Mouse (Mus musculus) inflammation-experienced regulatory T-cells, adult 6 months (primary cell): ENCODE results near the gene Clptm1. TPM values are rescaled to one million over a fixed set of nuclear protein-coding genes. Genes with fewer than 3 reads are reported as not detected.

Experiments
- ATAC-seq: one replicate; pipeline ENCODE4 v1.8.0; 2017
- polyA plus RNA-seq, 3 experiments: library from polyadenylated mRNA; unstranded; fragments of 100-300 nt; shearing (Covaris generic); gene quantifications; one replicate each; pipeline ENCODE4 v1.2.1; 2017

The Clptm1 gene
- polyA plus RNA-seq, 3 experiments from 2014 or later, result 21.4 to 44.1 (median 27.2) TPM

DNA sequence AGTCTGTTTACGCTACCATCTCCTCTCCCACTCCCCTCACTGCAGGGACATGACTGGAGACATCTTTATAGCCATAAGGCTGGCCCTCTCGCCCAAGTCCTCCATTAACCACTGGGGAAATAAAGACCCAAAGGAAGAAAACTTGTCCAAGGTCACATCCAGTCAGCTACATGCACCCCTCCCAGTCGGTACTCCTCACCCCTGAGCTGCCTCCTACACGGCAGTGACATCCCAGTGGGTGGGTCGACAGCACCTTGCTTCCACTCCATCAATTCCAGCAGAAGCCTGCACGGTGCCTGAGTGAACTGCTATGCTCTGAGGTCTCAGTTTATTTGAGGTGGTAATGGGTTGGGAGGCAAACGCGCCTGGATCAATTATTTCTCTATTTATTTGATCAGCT is 893 bp downstream of the Clptm1 start:
- no peak for ATAC-seq

DNA sequence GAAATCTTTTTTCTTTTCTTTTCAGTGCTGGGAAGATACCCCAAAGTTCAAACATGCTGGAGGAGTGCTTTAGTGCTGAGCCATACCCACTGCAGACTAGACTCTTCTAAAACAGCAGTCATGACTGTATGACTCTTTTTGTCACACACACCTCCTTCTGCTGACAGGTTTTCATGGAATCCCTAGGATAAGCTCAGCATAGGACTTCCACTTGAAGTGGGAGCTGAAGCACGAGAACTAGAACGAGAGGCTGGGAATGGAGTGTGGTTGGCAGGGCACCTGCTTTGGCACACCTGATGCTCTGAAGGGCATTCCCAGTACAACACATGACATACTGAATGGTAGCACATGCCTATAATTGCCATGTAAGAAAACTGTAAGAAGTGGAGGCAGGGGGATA is 12.2 kb downstream of the Clptm1 start:
- ATAC-seq, result no peak

DNA sequence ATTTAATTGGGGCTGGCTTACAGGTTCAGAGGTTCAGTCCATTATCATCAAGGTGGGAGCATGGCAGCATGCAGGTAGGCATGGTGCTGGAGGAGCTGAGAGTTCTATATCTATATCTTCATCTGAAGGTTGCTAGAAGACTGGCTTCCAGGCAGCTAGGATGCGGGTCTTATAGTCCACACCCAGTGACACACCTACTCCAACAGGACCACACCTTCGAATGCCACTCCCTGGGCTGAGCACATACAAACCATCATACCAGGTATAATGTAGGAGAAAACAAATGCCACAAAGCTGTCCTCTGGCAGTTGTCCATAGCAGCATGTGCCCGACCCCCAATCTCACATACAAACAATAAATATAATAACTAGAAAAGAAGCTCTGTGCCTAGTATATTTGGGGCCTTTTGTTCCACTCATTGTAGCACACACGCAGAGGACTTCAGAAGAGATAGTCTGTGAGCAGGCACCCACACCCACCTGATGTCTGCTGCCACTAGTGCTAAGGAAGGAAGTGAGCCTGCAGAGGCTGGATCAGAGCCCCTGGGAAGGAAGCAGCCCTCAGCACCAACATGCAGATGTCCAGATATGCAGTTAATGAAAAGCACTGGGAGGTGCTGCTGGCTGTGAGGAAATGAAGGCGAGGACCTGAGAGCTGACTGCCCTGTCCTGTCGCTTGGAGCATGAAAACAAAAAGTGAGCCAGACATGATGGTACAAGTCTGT is 13.6 kb downstream of the Clptm1 start:
- ATAC-seq, result no peak

DNA sequence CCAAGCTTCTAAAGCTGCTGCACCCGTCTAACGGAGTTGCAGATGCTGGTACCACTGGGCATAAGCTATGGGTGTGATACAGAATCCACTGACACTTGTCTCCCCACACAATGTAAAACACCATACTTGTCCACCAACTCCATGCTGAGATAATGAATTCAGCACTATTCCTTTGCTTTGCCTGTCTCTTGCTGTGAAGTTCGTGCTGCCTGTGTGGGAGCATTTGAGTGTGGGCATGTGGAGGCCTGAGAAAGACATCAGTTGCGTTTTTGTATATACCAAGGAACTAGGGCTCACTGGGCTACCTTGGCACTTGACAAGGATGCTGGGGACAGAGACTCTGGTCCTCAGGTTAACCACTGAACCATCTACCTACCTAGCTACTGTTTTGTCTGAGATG is 23.6 kb downstream of the Clptm1 start:
- no peak for ATAC-seq

DNA sequence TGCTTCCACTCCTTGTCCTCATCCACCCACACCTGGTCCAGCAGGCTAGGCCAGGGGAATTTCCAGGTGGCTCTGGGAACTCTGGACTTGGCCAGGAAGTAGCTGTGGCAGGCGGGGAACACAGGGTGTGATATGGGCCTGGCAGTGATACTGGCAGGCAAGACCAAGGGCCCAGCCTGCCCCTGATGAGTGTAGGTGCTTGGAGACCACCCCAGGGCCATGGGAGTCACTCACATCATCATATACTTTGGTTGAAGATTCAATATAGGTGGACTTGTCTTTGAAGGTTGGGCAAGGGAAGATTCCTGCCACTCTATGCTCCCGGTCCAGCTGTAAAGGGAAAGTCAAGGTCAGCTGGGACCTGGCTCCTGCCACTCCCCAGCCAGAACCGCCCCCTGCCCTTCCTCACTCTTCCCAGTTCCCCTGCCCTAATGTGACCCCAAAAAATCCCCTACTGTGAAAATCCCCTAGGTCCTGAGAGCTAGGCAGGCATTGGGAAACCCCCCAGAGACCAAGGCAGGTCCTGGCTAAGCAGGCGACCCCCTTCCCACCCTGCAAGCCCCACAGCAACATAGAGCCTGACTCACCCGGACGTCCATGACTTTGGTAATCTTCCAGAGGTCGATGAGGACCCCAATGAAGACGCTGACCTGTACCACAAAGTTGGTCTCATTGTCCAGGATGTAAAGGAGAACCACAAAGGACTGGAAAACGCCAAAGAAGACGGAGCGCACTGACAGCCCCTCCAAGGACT is 29.6 kb downstream of the Clptm1 start:
- ATAC-seq, result no peak

DNA sequence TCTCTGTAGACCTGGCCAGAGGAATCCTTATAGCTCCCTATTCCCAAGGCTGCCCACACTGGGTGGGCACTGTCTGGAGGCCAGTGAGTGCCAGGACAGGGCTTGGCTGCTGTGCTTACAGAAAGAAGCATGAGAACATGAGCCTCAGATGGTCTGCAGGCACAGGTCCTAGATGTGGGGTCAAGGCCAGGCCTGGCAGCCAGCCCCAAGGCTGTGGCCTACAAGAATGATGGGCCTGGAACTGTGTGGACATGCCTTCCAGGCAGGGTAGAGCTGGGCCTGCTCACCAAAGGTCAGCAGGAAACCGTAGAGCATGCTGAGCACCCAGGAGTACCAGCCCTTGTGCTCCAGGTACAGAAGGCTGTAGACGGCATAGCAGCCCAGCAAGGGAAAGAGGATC is 30.2 kb downstream of the Clptm1 start:
- no peak for ATAC-seq

- ATAC-seq, result no peak
Measured at GRCm38 (mm10) chr7:19633855-19634254, 31.0 kb downstream of the Clptm1 start.

GRCm38 (mm10) chr7:19633197-19633596 is 31.6 kb downstream of the Clptm1 start:
- ATAC-seq, result no peak

- no peak for ATAC-seq
Measured at GRCm38 (mm10) chr7:19632720-19633119, 32.1 kb downstream of the Clptm1 start.

- ATAC-seq, result no peak
Measured at GRCm38 (mm10) chr7:19632275-19632674, 32.6 kb downstream of the Clptm1 start.

- peak; percentile 25 for ATAC-seq
Measured at GRCm38 (mm10) chr7:19629361-19629734, 35.5 kb downstream of the Clptm1 start, which contains the start of gene Relb. TSS of gene Relb (minus strand) at chr7:19629438.

DNA sequence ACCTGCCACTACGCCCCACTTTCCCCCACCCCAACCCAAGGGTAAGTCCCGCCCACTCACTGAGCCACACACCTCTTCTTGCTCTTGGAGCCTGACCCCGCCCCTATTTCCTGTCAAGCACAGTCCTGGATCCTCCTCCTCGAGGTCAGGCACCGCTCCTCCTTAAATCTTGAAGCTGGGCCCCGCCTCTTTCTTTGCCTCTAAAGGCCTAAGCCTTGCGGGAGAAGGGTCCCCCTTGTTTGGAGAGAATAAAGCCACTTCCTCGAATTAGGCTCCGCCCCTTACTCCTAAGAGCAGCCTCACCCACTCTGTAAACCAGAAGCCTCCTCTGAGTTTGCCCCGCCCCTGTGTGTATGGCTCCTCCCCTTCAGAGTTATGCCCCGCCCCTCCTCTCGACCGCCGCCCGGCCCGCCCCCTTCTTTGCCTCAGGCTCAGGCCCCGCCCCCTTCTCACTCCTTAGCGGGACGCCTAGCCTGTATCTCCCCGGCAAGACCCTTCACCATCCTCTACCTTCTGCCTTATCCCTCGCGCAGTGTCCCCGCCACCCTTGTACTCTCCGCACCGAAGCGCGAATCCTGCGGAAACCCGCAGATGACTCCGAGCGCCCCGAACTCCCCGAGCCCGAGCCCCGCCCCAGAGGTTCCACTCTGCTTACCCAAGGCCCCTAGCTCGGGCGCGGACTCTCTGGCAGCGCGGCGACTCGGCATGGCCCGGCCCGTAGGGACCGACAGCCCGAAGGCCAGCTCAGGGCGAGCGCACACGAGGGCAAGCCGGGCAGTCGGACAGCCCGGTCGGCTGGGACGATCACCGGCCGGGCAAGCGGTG is 36.1 kb downstream of the Clptm1 start:
- peak; percentile 86 for ATAC-seq

GRCm38 (mm10) chr7:19628192-19628535 is 36.7 kb downstream of the Clptm1 start:
- no peak for ATAC-seq

GRCm38 (mm10) chr7:19627721-19628120 is 37.1 kb downstream of the Clptm1 start:
- no peak for ATAC-seq

- no peak for ATAC-seq
Measured at GRCm38 (mm10) chr7:19623433-19623832, 41.4 kb downstream of the Clptm1 start.

DNA sequence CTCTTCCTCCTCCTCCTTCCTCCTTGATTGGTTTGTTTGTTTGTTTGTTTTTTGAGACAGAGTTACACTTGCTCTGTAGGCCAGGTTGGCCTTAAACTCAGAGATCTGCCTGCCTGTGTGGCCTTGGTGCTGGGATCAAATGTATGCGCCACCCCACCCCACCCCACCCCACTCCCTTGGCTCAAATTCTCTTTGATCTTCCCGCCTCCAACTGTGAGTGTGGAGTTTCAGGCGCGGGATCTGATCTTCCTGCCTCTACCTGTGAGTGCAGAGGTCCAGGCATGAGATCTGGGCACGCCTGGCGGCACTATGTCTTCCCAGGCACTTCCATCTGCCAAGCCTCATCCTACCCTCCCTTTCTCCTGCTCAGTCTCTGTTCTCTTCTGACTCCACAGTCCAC is 42.6 kb downstream of the Clptm1 start:
- no peak for ATAC-seq

- no peak for ATAC-seq
Measured at GRCm38 (mm10) chr7:19620811-19621210, 44.0 kb downstream of the Clptm1 start.

DNA sequence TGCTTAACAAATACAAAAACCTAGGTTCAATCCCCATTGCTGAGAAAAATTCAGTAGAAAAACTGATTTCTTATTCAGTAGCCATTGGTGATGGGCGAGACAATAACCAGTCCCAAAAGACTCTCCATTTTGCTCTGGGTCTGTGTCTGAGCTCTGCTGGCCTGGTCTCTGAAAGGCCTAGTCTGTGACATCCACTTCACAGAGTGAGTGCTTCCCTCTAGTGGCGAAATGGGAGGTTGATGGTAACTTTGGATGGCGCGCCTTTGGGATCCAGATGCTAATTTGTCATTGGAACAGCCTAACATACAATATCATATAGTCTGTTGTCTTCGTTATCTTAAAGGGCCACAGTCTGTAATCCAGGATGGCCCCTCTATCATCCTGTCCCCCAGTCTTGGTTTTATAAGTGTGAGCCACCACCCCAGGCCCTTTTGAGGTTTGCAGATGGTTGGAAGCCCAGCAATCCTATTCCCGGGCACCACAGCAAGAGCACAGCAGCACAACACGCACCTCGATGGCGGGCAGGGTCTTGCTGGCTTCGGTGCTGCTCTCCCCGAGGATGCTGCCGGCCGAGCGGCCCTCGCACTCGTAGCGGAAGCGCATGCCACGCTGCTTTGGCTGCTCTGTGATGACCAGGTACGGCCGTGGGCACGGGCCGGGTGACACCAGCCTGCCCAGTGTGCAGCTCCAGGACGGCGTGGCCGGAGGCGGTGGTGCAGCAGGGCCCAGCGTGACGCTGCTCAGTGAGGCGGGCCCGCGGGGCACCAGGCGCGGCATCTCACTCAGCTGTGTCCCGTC is 45.6 kb downstream of the Clptm1 start:
- peak; percentile 82 for ATAC-seq

DNA sequence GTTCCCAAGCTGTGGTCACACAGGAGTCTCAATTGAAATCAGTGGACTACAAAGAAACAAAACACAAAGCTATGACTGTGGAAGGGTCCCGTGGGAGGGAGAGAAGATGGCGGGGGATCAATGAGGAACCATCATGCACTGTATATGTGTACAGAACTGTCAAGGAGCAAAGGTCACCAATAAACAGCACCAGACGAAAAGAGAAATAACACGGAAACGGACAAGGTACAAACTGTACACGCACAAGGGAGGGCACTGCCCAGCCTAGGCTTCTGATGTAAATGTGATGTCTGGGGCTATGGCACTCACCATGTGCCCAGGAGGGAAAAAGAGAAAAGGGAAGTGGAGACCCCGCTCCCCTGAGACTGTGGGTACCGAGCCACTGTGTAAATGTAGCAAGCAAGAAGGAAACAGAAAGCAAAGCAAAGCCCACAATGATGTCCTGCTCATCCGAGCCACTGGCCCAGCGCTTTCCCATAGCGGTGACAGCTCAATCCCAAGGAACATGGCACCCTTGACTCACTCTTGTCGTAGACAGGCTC is 49.7 kb downstream of the Clptm1 start:
- ATAC-seq, result no peak

- no peak for ATAC-seq
Measured at GRCm38 (mm10) chr7:19610969-19611368, 53.9 kb downstream of the Clptm1 start.

DNA sequence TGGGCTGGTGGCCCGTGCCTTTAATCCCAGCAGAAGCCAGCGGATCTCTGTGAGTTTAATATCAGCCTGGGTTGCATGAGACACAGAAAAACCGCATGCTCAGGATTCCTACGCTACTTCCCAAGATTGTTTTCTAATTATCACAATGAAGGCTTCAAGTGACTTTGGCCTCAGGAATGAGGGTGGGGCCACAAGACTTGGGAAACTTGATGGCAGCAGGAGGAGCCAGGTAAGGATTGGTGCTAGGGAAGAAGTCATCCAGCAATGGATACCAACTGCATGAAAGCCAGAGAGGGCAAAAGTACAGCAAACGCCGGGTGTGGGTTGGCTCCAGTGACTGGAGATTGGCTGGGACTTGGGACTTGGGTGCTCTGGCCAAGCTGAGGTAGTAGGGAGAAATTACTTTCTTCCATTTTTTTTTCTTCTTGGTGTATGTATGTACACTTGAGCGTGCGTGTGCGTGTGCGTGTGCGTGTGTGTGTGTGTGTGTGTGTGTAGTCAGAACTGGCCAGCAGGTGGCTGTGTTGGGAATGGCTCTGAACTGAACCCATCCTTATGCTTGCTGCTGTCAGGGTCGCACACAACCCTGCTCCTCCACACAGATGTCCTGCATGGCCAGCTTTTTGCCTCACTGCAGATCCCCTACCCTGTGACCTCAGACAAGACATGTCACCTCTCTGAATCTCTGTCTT is 55.0 kb downstream of the Clptm1 start:
- ATAC-seq, result no peak

- ATAC-seq, result no peak
Measured at GRCm38 (mm10) chr7:19607291-19607690, 57.5 kb downstream of the Clptm1 start.
